Mouse (Mus musculus) liver, postnatal 0 days (tissue): ENCODE measurements around the gene Txnrd1. TPM values are rescaled to one million over a fixed set of nuclear protein-coding genes. Genes with fewer than 3 reads are reported as not detected.

Source experiments
- ATAC-seq: fragments of 200-750 bp; cut with Nextera tagmentation; 2 replicates; pipeline ENCODE4 v1.8.0; 2017; ENCODE audit warnings: mild to moderate bottlenecking, moderate library complexity
- DNase-seq: peaks from one replicate; pipeline ENCODE4 v3.0.0-alpha.2; 2016
- H3K27ac ChIP-seq: fragments of 300-500 bp; sonication (generic); 2 replicates; pipeline ENCODE4 v1.5.1; 2014; ENCODE audit warnings: antibody characterized with exemption, moderate library complexity, mild to moderate bottlenecking, low read depth
- H3K27me3 ChIP-seq: fragments of 300-500 bp; sonication (generic); 2 replicates; pipeline ENCODE4 v1.6.1; 2014; ENCODE audit warnings: low read length, control low read depth, mixed read lengths; ENCODE audit not compliant: insufficient read depth
- H3K36me3 ChIP-seq: fragments of 300-500 bp; sonication (generic); replicated peaks from 2 replicates; pipeline ENCODE4 v1.6.1; 2014; ENCODE audit warnings: mild to moderate bottlenecking, control low read depth, low read length, moderate library complexity, mixed read lengths; ENCODE audit not compliant: insufficient read depth
- H3K4me1 ChIP-seq: fragments of 300-500 bp; sonication (generic); 2 replicates; pipeline ENCODE4 v1.6.1; 2014; ENCODE audit warnings: antibody characterized with exemption, mild to moderate bottlenecking, control low read depth; ENCODE audit not compliant: insufficient read depth
- H3K4me2 ChIP-seq: fragments of 300-500 bp; sonication (generic); 2 replicates; pipeline ENCODE4 v1.6.1; 2014; ENCODE audit warnings: low read depth, mild to moderate bottlenecking, low read length, moderate library complexity, mixed read lengths
- H3K4me3 ChIP-seq: fragments of 300-500 bp; sonication (generic); 2 replicates; pipeline ENCODE4 v1.5.1; 2014; ENCODE audit warnings: low read depth, low read length
- H3K9ac ChIP-seq: fragments of 300-500 bp; sonication (generic); replicated peaks from 2 replicates; pipeline ENCODE4 v1.6.1; 2014; ENCODE audit warnings: mild to moderate bottlenecking, moderate library complexity
- H3K9me3 ChIP-seq: fragments of 300-500 bp; sonication (generic); 2 replicates; pipeline ENCODE4 v1.6.1; 2016; ENCODE audit warnings: mild to moderate bottlenecking, control low read depth, low read length, mixed read lengths
- CTCF ChIP-seq: sonication (generic); IDR thresholded peaks from 2 replicates; pipeline ENCODE4 v1.5.1; 2016; ENCODE audit warnings: antibody characterized with exemption, low read depth
- EP300 ChIP-seq: IDR thresholded peaks from 2 replicates; pipeline ENCODE4 v1.6.1; 2016; ENCODE audit warnings: antibody characterized with exemption, low read depth, mild to moderate bottlenecking
- WGBS: fragments of 180-500 bp; shearing (Covaris S2); extraction: QIAGEN DNeasy Blood & Tissue Kit; methylation state at CpG from one replicate; pipeline ENCODE4 v1.1.7; 2014; ENCODE audit not compliant: insufficient replicate concordance; 5-methylcytosine and 5-hydroxymethylcytosine counted together
- polyA plus RNA-seq: library from polyadenylated mRNA; unstranded; fragments of >200 nt; fragmentation: Nextera tagmentation; extraction: Ambion mirVana; gene quantifications from 2 replicates; pipeline ENCODE4 v1.2.1, GENCODE M21; 2015

The Txnrd1 gene
- polyA plus RNA-seq, 1 experiment from 2014 or later, result 28.1 TPM

- WGBS, result 85% methylated on average over 2 of the region's 2 CpGs
- Histone ChIP-seq H3K36me3 (no peaks in the 10 kb centered on the region), H3K4me2 (no peak overlapping the region), H3K27me3 (no peaks in the 10 kb centered on the region), H3K4me1 (no peaks in the 10 kb centered on the region), H3K9me3 (no peaks in the 10 kb centered on the region), H3K27ac (no peak overlapping the region), H3K9ac (no peak overlapping the region), H3K4me3 (no peak overlapping the region)
- TF ChIP-seq CTCF (no peak), EP300 (no peak)
- DNase-seq (no peak), ATAC-seq (no peak)
Observed at GRCm38 (mm10) chr10:82925624-82926023, 91.9 kb downstream of the Txnrd1 start.

GRCm38 (mm10) chr10:82935018-82935633 lies 101.4 kb downstream of the Txnrd1 start:
- no peak for TF ChIP-seq EP300
- no peak for TF ChIP-seq CTCF
- Histone ChIP-seq H3K9ac (no peak overlapping the region), H3K4me3 (no peak overlapping the region), H3K27me3 (no peaks in the 10 kb centered on the region), H3K4me1 (0 out of 2 replicates have a peak, but pooled peaks cover 7% of the 10 kb centered on the region), H3K36me3 (no peaks in the 10 kb centered on the region), H3K9me3 (no peaks in the 10 kb centered on the region), H3K4me2 (no peak overlapping the region), H3K27ac (no peak overlapping the region)
- 48% methylated on average over 13 of the region's 13 CpGs for WGBS
- DNase-seq (no peak), ATAC-seq (no peak)

GRCm38 (mm10) chr10:82935774-82936173 lies 102.0 kb downstream of the Txnrd1 start:
- WGBS, result 73% methylated on average over 6 of the region's 6 CpGs
- Histone ChIP-seq H3K27me3 (no peaks in the 10 kb centered on the region), H3K9ac (no peak overlapping the region), H3K4me2 (no peak overlapping the region), H3K27ac (no peak overlapping the region), H3K36me3 (no peaks in the 10 kb centered on the region), H3K4me3 (no peak overlapping the region), H3K4me1 (0 out of 2 replicates have a peak, but pooled peaks cover 7% of the 10 kb centered on the region), H3K9me3 (no peaks in the 10 kb centered on the region)
- ATAC-seq (no peak), DNase-seq (no peak)
- TF ChIP-seq EP300, result no peak
- no peak for TF ChIP-seq CTCF

Other genes starting within 250 kb of the Txnrd1 start
- 31.4 and 39.7 TPM in 2 replicates for gene 1190007I07Rik, start 210.7 kb upstream of the Txnrd1 start, polyA plus RNA-seq
- 20.8 and 22.3 TPM in 2 replicates for gene Tdg, start 204.1 kb upstream of the Txnrd1 start, polyA plus RNA-seq
- 0.12 and 0.25 TPM in 2 replicates for gene Glt8d2, start 143.3 kb upstream of the Txnrd1 start, polyA plus RNA-seq
- gene Hcfc2, start 137.8 kb upstream of the Txnrd1 start, polyA plus RNA-seq, result 9.3 and 11.9 TPM in 2 replicates
- gene Nfyb, start 69.8 kb upstream of the Txnrd1 start, polyA plus RNA-seq, result 26.6 and 30.1 TPM in 2 replicates
- gene Eid3, start 32.7 kb downstream of the Txnrd1 start, polyA plus RNA-seq, result 0.15 TPM in 1 of 2 replicates, not detected in the other
- gene Chst11, start 151.5 kb downstream of the Txnrd1 start, polyA plus RNA-seq, result 0.40 and 0.45 TPM in 2 replicates